9 mouse cellular contexts compared by ENCODE assay signal in genomic region chr1:87829621-87830211, GRCm38 (mm10). TPM values are rescaled to one million over a fixed set of nuclear protein-coding genes. Genes with fewer than 3 reads are reported as not detected.
DNase-seq lines count a peak whose midpoint lies in the region; TF ChIP-seq lines count a peak whose summit lies in the region.
"Had no signal": no experiment of that assay in that cellular context is flagged by ENCODE, and none has a peak within 500 bp of the region (broad histone marks: within the 10 kb centered on the region; RNA-seq: fewer than 3 reads in every experiment).

No protein-coding gene starts in this region.

- no peak for TF ChIP-seq EP300 in heart, adult 2 months (IDR thresholded peaks at IDR 0.05; ENCODE audit: insufficient read depth, low read depth, low read length)

- H3K4me3 ChIP-seq in heart, adult 2 months, result no peak overlapping the region
- no peak overlapping the region for H3K4me3 ChIP-seq in embryonic facial prominence, embryonic 10.5 days
- H3K4me3 ChIP-seq in macrophage (ENCODE audit: inconsistent target), result no peak overlapping the region

- H3K79me2 ChIP-seq in heart, adult 2 months (replicated peaks; ENCODE audit: control insufficient read depth, insufficient read depth, low read length), result no peaks in the 10 kb centered on the region
- H3K79me2 ChIP-seq in macrophage (ENCODE audit: inconsistent target), result no peaks in the 10 kb centered on the region

- no peaks in the 10 kb centered on the region for H3K27me3 ChIP-seq in heart, adult 2 months (ENCODE audit: control insufficient read depth, insufficient read depth, low read length)
- H3K27me3 ChIP-seq in embryonic facial prominence, embryonic 10.5 days (replicated peaks; ENCODE audit: low read depth, poor library complexity, severe bottlenecking), result no peaks in the 10 kb centered on the region

- no peak overlapping the region for H3K9ac ChIP-seq in heart, adult 2 months (ENCODE audit: low read depth, low read length)

- peak in 1 of 2 experiments; percentile 62 for DNase-seq in heart, adult 2 months
- DNase-seq in heart, postnatal 36 days, result no peak
- DNase-seq in 416B (ENCODE audit: low read depth), result peak; percentile 50
- DNase-seq in embryonic facial prominence, embryonic 10.5 days (ENCODE audit: low spot score), result no peak
- DNase-seq in ovary, postnatal 10 days (ENCODE audit: low spot score), result no peak
- no peak for DNase-seq in ovary, adult 18-20 months (ENCODE audit: low spot score)
- DNase-seq in cerebellum, postnatal 36 days, result no peak
- DNase-seq: cerebellum, adult 2 months had no signal

- H3K36me3 ChIP-seq in heart, adult 2 months (ENCODE audit: control insufficient read depth, insufficient read depth, low read length), result no peaks in the 10 kb centered on the region
- H3K36me3 ChIP-seq in embryonic facial prominence, embryonic 10.5 days (replicated peaks), result no peaks in the 10 kb centered on the region
- no peaks in the 10 kb centered on the region for H3K36me3 ChIP-seq in macrophage (ENCODE audit: inconsistent target)

- peaks cover 12% of the 10 kb centered on the region for H3K4me1 ChIP-seq in heart, adult 2 months (ENCODE audit: control insufficient read depth, insufficient read depth, low read length)
- H3K4me1 ChIP-seq in embryonic facial prominence, embryonic 10.5 days, result peaks cover 12% of the 10 kb centered on the region

- no peak for TF ChIP-seq POLR2A in heart, adult 2 months (IDR thresholded peaks at IDR 0.05; ENCODE audit: insufficient read depth, low read depth, low read length)

- 28% methylated on average over 6 of the region's 6 CpGs for WGBS in heart, adult 2 months
- WGBS in embryonic facial prominence, embryonic 10.5 days, result 70% methylated on average over 6 of the region's 6 CpGs
- WGBS in macrophage (ENCODE audit: missing documents), result 11% methylated on average over 6 of the region's 6 CpGs

- TF ChIP-seq CTCF in heart, adult 2 months (IDR thresholded peaks at IDR 0.05), result no peak

- H3K27ac ChIP-seq in heart, adult 2 months, result peak overlapping the region; percentile 69
- peak overlapping the region; percentile 19; the same call in 1 of the 2 replicates for H3K27ac ChIP-seq in embryonic facial prominence, embryonic 10.5 days (replicated peaks)
- H3K27ac ChIP-seq in macrophage, result peak overlapping the region; percentile 95

- no peaks in the 10 kb centered on the region for H3K9me3 ChIP-seq in embryonic facial prominence, embryonic 10.5 days

- intact Hi-C loops in heart, adult 2 months (cut with DNase I), result loop anchor here (2.0 kb wide), 1 partner anchor 17 kb away; no protein-coding TSS in a partner anchor
- intact Hi-C loops in heart, postnatal 36 days (cut with DNase I), result loop anchor here (2.0 kb wide), 1 partner anchor 15 kb away; no protein-coding TSS in a partner anchor

RNA-seq across cellular contexts. Expression of gene Dgkd, which starts 23.4 kb away (rescaled TPM):
- total RNA-seq in heart, adult 2 months (2021), result 10 to 100 TPM; 40.8 to 47.3 TPM
- 23.5 and 34.7 TPM in 2 replicates for polyA plus RNA-seq in heart, adult 2 months (2012; rRNA removed)
- total RNA-seq in heart, postnatal 36 days (2021), result 10 to 100 TPM; 51.1 to 56.3 TPM
- 39.3 and 41.3 TPM in 2 replicates for polyA plus RNA-seq in embryonic facial prominence, embryonic 10.5 days (2016; fragmentation: Nextera tagmentation; extraction: Ambion mirVana)
- 100 to 1,000 TPM in 20 of 26 experiments, 10 to 100 TPM in 6; 34.5 to 425 (median 135) TPM for total RNA-seq in macrophage (2018; cell fraction: chromatin; rRNA removed)
- total RNA-seq in macrophage (2018; cell fraction: cytosol; rRNA removed), result 10 to 100 TPM; 22.3 to 84.2 (median 40.3) TPM
- 100 to 1,000 TPM in 9 of 26 experiments, 10 to 100 TPM in 17; 36.1 to 233 (median 76.6) TPM for total RNA-seq in macrophage (2018; cell fraction: nucleus; rRNA removed)
- polyA plus RNA-seq in macrophage (2018), result 33.2 to 62.9 TPM (median 58.3 TPM) in 3 replicates

RNA-seq across cellular contexts. Expression of gene Sag, which starts 26.2 kb away (rescaled TPM):
- total RNA-seq in heart, adult 2 months (2021), result under 1 TPM; 0.16 to 0.43 TPM
- polyA plus RNA-seq in heart, adult 2 months (2012; rRNA removed), result 0.47 and 0.57 TPM in 2 replicates
- total RNA-seq in heart, postnatal 36 days (2021), result under 1 TPM; 0.19 to 0.44 TPM
- 4.8 and 5.6 TPM in 2 replicates for polyA plus RNA-seq in embryonic facial prominence, embryonic 10.5 days (2016; fragmentation: Nextera tagmentation; extraction: Ambion mirVana)
- total RNA-seq in macrophage (2018; cell fraction: chromatin; rRNA removed), result 10 to 100 TPM in 16 of 26 experiments, 1 to 10 TPM in 9, under 1 TPM in 1; 0.96 to 24.1 (median 11.8) TPM
- under 1 TPM; 0.11 to 0.80 (median 0.37) TPM for total RNA-seq in macrophage (2018; cell fraction: cytosol; rRNA removed)
- total RNA-seq in macrophage (2018; cell fraction: nucleus; rRNA removed), result 10 to 100 TPM in 1 of 26 experiments, 1 to 10 TPM in 24, under 1 TPM in 1; 0.35 to 12.0 (median 4.4) TPM
- 0.50 to 0.83 TPM (median 0.62 TPM) in 3 replicates for polyA plus RNA-seq in macrophage (2018)

Comparison
In these comparisons a context has a peak if more than half of its experiments do, and no peak if none do; other contexts are left out.
1. H3K27ac ChIP-seq: peak in every context shown above with its lines; median percentile 95 in macrophage; 69 in heart, adult 2 months; 19 in embryonic facial prominence, embryonic 10.5 days.